Mouse (Mus musculus): ENCODE measurements around the gene Sept14.

The Sept14 gene

GRCm38 (mm10) chr5:129667851-129668250, 40.5 kb downstream of the Sept14 start:
- DNase-seq = no peak

GRCm38 (mm10) chr5:129666271-129666909, 41.9 kb downstream of the Sept14 start:
- no peak for DNase-seq

GRCm38 (mm10) chr5:129664090-129664489, 44.2 kb downstream of the Sept14 start:
- DNase-seq = no peak

GRCm38 (mm10) chr5:129657931-129658330, 50.4 kb downstream of the Sept14 start:
- DNase-seq = no peak

- DNase-seq = no peak
Observed at GRCm38 (mm10) chr5:129657016-129657415, 51.3 kb downstream of the Sept14 start.

- no peak for DNase-seq
Observed at GRCm38 (mm10) chr5:129650858-129651257, 57.5 kb downstream of the Sept14 start.
